Mouse (Mus musculus): ENCODE measurements at regions not wholly inside any gene's neighbourhood (a gene's known extent, or its start where the extent isn't known, plus 50 kb on each side); places are given as distances from the start of the nearest gene placed in this dataset.

- DNase-seq (ENCODE audit: low read depth, low spot score), result no peak
Measured at GRCm38 (mm10) chr8:26226612-26227528, 107.5 kb downstream of the Gm45692 start.

GRCm38 (mm10) chr8:26227529-26227895, 108.2 kb downstream of the Gm45692 start:
- DNase-seq (ENCODE audit: low read depth, low spot score), result no peak

- no peak for DNase-seq (ENCODE audit: low read depth, low spot score)
Measured at GRCm38 (mm10) chr8:26229548-26229947, 110.2 kb downstream of the Gm45692 start.

GRCm38 (mm10) chr8:26239075-26239474, 119.7 kb downstream of the Gm45692 start:
- no peak for DNase-seq (ENCODE audit: low read depth, low spot score)

GRCm38 (mm10) chr8:26239604-26240003, 120.3 kb downstream of the Gm45692 start:
- no peak for DNase-seq (ENCODE audit: low read depth, low spot score)

- DNase-seq (ENCODE audit: low read depth, low spot score), result no peak
Measured at GRCm38 (mm10) chr8:26243743-26244142, 124.4 kb downstream of the Gm45692 start.

GRCm38 (mm10) chr8:26244308-26244707, 125.0 kb downstream of the Gm45692 start:
- no peak for DNase-seq (ENCODE audit: low read depth, low spot score)

GRCm38 (mm10) chr8:26255191-26255669, 135.9 kb downstream of the Gm45692 start:
- peak; percentile 51 for DNase-seq (ENCODE audit: low read depth, low spot score)

GRCm38 (mm10) chr8:26260294-26260693, 141.0 kb downstream of the Gm45692 start:
- DNase-seq (ENCODE audit: low read depth, low spot score), result no peak

- DNase-seq (ENCODE audit: low read depth, low spot score), result no peak
Measured at GRCm38 (mm10) chr8:26262536-26262935, 143.2 kb downstream of the Gm45692 start.

- no peak for DNase-seq (ENCODE audit: low read depth, low spot score)
Measured at GRCm38 (mm10) chr8:26264869-26265321, 145.6 kb downstream of the Gm45692 start.

GRCm38 (mm10) chr8:26265366-26265765, 146.0 kb downstream of the Gm45692 start:
- no peak for DNase-seq (ENCODE audit: low read depth, low spot score)

- no peak for DNase-seq (ENCODE audit: low read depth, low spot score)
Measured at GRCm38 (mm10) chr8:26266384-26266783, 147.1 kb downstream of the Gm45692 start.

- no peak for DNase-seq (ENCODE audit: low read depth, low spot score)
Measured at GRCm38 (mm10) chr8:26267569-26267968, 148.2 kb downstream of the Gm45692 start.

- DNase-seq (ENCODE audit: low read depth, low spot score), result no peak
Measured at GRCm38 (mm10) chr8:26268751-26269415, 149.5 kb downstream of the Gm45692 start.

- peak; percentile 29 for DNase-seq (ENCODE audit: low read depth, low spot score)
Measured at GRCm38 (mm10) chr8:26272110-26272509, 152.8 kb downstream of the Gm45692 start.

- no peak for DNase-seq (ENCODE audit: low read depth, low spot score)
Measured at GRCm38 (mm10) chr8:26272675-26273414, 153.5 kb downstream of the Gm45692 start.

- DNase-seq (ENCODE audit: low read depth, low spot score), result no peak
Measured at GRCm38 (mm10) chr8:26273415-26273760, 154.1 kb downstream of the Gm45692 start.

- no peak for DNase-seq (ENCODE audit: low read depth, low spot score)
Measured at GRCm38 (mm10) chr8:26273792-26274191, 154.5 kb downstream of the Gm45692 start.

- no peak for DNase-seq (ENCODE audit: low read depth, low spot score)
Measured at GRCm38 (mm10) chr8:26274481-26274880, 155.1 kb downstream of the Gm45692 start.

- no peak for DNase-seq (ENCODE audit: low read depth, low spot score)
Measured at GRCm38 (mm10) chr8:26282156-26282935, 163.0 kb downstream of the Gm45692 start.

Measured in A20 (cell line).